Mouse (Mus musculus): ENCODE measurements around the gene Slc17a1. TPM values are rescaled to one million over a fixed set of nuclear protein-coding genes. Genes with fewer than 3 reads are reported as not detected.

Gene Slc17a1
- polyA plus RNA-seq, 1 experiment = not detected

DNA sequence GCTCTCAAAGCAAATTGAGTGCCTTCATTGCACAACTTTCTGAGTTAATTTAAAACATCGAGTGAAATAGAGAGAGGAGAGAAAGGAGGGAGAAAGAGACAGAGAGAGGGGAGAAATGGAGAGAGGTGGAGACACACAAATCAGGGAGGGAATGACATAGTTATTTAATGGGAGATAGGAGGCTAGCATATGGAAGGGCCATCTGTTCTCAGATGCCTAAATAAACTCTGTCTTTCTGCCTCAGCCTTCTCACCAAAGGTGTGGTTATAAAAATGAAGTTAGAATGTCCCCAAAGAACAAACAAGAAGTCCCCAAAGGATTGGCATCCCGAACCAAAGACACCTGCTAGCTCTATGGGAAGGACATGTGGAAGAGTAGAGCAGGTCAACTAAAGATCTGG is 18.3 kb upstream of the Slc17a1 start:
- WGBS = 84% methylated on average over 2 of the region's 2 CpGs
- H3K4me3 ChIP-seq (ENCODE audit: insufficient read depth, low read depth, low read length) = no peak overlapping the region
- H3K27ac ChIP-seq (ENCODE audit: insufficient read depth, low read depth, low read length) = no peak overlapping the region
- H3K4me1 ChIP-seq (ENCODE audit: control insufficient read depth, insufficient read depth, low read length) = 0 out of 2 replicates have a peak, but pooled peaks cover under 1% of the 10 kb centered on the region
- TF ChIP-seq CTCF (IDR thresholded peaks at IDR 0.05; ENCODE audit: insufficient read depth, low read depth, low read length) (no peak), POLR2A (IDR thresholded peaks at IDR 0.05; ENCODE audit: insufficient read depth, low read depth, low read length) (no peak)

DNA sequence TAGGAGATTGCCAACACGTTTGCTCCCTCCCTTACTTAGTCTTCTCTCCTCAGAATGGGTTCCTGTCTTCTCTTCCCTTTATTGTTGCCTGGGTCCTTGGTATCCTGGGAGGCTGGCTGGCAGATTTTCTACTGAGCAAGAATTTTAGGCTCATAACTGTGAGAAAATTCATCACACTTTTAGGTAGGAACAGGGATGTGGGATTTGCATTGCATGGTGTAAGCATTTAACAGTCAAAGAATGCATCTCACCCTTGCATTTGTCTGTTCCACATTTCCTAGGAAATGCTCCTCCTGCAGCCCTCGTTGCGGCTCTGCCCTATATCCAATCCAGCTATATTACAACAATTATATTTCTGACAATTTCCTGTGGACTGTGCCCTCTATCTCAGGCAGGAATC is 11.1 kb upstream of the Slc17a1 start:
- H3K4me1 ChIP-seq (ENCODE audit: control insufficient read depth, insufficient read depth, low read length) = no peaks in the 10 kb centered on the region
- TF ChIP-seq POLR2A (IDR thresholded peaks at IDR 0.05; ENCODE audit: insufficient read depth, low read depth, low read length) (no peak), CTCF (IDR thresholded peaks at IDR 0.05; ENCODE audit: insufficient read depth, low read depth, low read length) (no peak)
- 75% methylated on average over 3 of the region's 3 CpGs for WGBS

DNA sequence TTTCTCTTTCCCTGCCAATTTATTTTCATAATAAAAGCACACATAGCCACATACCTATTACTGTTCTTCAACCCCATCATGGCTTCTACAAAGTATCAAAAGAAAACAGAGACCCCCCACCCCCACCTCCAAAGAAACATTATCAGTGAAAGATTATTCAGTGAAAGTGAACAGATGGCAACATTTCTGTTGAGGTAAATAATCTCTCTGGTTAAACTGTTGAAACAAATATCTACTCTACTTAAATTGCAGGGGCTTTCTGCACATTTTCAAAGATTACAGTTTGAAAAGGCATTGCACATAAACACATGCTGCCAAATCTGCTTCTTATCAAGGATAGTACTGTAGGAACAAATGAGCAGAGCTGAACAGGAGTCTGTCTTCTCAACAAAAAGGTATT is 5.7 kb upstream of the Slc17a1 start:
- no peak overlapping the region for H3K27ac ChIP-seq (ENCODE audit: insufficient read depth, low read depth, low read length)
- H3K4me1 ChIP-seq (ENCODE audit: control insufficient read depth, insufficient read depth, low read length) = no peaks in the 10 kb centered on the region
- TF ChIP-seq POLR2A (IDR thresholded peaks at IDR 0.05; ENCODE audit: insufficient read depth, low read depth, low read length) = no peak
- no peak for TF ChIP-seq CTCF (IDR thresholded peaks at IDR 0.05; ENCODE audit: insufficient read depth, low read depth, low read length)
- no peak overlapping the region for H3K4me3 ChIP-seq (ENCODE audit: insufficient read depth, low read depth, low read length)

More for the DNA sequence above, 11.1 kb upstream of the Slc17a1 start:
- Histone ChIP-seq H3K4me3 (ENCODE audit: insufficient read depth, low read depth, low read length) (no peak overlapping the region), H3K27ac (ENCODE audit: insufficient read depth, low read depth, low read length) (no peak overlapping the region)

DNA sequence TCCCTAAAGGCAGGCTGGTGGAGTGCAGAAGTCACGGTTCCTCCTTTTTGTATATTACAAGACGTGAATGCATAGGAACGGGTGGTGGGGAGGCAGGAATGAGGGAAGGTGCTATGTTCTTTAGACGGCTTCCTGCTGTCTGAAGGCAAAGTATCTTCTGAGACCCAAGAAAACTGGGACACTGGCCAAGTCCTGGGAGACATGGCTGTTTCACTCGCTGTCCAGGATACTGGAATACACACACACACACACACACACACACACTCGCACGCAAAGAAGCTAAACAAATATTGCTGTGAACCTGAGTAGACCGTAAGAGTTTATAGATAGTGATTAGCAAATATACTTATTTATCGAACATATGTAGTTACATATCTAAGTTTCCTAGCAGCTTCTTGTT is 2.8 kb upstream of the Slc17a1 start:
- H3K4me1 ChIP-seq (ENCODE audit: control insufficient read depth, insufficient read depth, low read length) = no peaks in the 10 kb centered on the region
- H3K27ac ChIP-seq (ENCODE audit: insufficient read depth, low read depth, low read length) = no peak overlapping the region
- TF ChIP-seq CTCF (IDR thresholded peaks at IDR 0.05; ENCODE audit: insufficient read depth, low read depth, low read length) (no peak), POLR2A (IDR thresholded peaks at IDR 0.05; ENCODE audit: insufficient read depth, low read depth, low read length) (no peak)
- 88% methylated on average over 9 of the region's 9 CpGs for WGBS
- H3K4me3 ChIP-seq (ENCODE audit: insufficient read depth, low read depth, low read length) = no peak overlapping the region

DNA sequence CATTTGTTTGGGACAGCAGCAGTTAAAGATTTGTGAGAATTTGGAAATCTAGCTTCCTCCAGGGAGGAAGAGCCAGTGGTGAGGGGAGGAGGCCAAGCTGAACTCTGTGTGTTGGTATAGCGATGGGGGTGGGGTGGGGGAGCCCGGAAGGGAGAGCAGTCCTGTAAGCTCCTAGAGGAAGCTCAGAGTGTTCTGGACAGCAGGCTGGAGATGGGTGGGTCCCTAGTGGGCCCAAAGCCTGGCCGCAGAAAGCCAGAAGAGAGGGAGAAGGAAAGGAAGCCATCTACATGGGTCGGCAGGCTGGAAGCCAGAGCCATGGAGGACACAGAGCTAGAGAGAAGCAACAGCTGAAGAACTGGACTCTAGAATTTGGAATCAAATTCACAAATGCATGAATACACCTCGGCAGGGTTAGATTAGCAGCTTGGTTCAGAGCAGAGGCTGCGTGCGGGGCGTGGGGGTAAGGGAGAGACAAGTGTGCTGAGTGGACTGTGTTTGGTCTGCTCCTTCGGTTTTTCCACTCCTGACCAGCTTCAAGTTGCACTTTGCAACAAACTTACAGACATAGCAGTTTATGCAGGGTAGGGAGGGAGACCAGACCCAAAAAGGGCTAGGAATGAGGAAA is 1.4 kb upstream of the Slc17a1 start:
- Histone ChIP-seq H3K27ac (ENCODE audit: insufficient read depth, low read depth, low read length) (no peak overlapping the region), H3K4me3 (ENCODE audit: insufficient read depth, low read depth, low read length) (no peak overlapping the region), H3K4me1 (ENCODE audit: control insufficient read depth, insufficient read depth, low read length) (no peaks in the 10 kb centered on the region)
- TF ChIP-seq POLR2A (IDR thresholded peaks at IDR 0.05; ENCODE audit: insufficient read depth, low read depth, low read length) (no peak), CTCF (IDR thresholded peaks at IDR 0.05; ENCODE audit: insufficient read depth, low read depth, low read length) (no peak)
- 82% methylated on average over 9 of the region's 9 CpGs for WGBS

DNA sequence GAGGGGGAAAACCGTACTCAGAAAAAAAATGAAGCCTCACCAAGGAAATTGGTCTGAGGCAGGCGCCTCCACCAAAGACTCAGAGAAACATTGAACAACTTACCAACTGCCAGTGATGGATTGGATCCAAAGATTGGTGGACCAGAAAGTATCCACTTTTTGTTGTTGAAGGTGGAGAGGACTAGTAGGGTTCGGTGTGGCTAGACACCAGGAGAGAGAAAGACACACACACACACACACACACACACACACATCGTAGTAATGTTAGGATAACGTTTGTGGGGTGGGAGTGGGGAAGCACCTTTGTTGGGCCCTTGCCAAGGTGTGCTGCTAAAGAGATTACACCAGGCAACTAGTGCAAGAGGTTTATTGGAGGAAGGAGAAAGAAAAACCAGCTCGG is 550 bp upstream of the Slc17a1 start:
- WGBS = 84% methylated on average over 6 of the region's 6 CpGs
- no peaks in the 10 kb centered on the region for H3K4me1 ChIP-seq (ENCODE audit: control insufficient read depth, insufficient read depth, low read length)
- no peak overlapping the region for H3K4me3 ChIP-seq (ENCODE audit: insufficient read depth, low read depth, low read length)
- TF ChIP-seq CTCF (IDR thresholded peaks at IDR 0.05; ENCODE audit: insufficient read depth, low read depth, low read length) (no peak), POLR2A (IDR thresholded peaks at IDR 0.05; ENCODE audit: insufficient read depth, low read depth, low read length) (no peak)
- no peak overlapping the region for H3K27ac ChIP-seq (ENCODE audit: insufficient read depth, low read depth, low read length)

DNA sequence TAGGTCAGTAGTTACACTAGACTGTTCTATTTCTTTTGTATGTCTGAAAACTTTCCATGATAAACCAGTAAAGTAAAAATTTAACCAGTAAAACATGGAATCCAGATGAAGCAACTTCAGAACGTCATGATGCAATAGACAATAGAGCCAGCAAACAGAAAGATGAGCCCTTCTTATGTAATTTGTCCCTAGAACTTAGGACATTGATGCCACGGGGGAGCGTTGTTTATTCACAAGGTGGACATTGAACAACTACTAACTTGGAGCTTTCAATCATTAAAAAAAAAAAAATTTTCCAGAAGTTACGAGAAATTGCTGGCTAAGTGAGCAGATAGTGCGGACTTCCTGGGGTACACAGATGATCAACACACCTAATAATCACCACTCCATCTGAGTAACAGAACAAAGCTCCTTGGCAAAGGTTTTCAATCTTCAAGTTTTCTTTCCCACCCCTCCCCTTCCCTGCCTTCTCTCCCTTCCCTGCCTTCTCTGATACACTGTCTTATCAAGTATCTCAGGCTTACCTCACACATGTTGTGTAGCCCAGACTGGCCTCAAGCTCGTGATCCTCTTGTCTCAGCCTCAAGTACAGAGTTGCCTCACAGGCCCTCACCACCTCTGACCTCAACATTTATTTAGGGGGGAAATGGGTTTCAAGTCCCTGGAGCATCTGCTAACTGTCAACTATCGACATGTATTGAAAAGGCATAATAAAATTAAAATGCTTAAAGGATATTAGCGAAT is 1.4 kb downstream of the Slc17a1 start:
- no peak for TF ChIP-seq CTCF (IDR thresholded peaks at IDR 0.05; ENCODE audit: insufficient read depth, low read depth, low read length)
- TF ChIP-seq POLR2A (IDR thresholded peaks at IDR 0.05; ENCODE audit: insufficient read depth, low read depth, low read length) = no peak
- Histone ChIP-seq H3K4me1 (ENCODE audit: control insufficient read depth, insufficient read depth, low read length) (no peaks in the 10 kb centered on the region), H3K4me3 (ENCODE audit: insufficient read depth, low read depth, low read length) (no peak overlapping the region), H3K27ac (ENCODE audit: insufficient read depth, low read depth, low read length) (no peak overlapping the region)
- 93% methylated on average over 8 of the region's 8 CpGs for WGBS

DNA sequence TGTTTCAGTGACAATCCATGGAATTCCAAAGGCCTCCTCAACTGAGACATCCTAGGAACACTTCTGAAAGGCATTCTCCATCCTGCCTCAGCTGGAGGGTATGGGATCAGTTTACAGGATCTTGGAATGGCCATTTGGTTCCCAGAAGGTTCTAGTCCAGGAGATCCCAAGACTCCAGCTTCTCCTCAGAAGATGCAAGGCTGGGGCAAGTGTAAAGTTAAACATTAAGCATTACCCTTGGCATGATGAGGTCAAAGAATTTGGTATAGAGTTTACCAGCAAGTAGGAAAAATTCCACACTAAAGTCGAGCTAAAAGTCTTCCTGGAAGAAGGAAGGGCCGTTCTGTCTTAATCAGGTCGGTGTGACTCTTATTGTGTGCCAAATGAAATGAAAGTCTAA is 2.4 kb downstream of the Slc17a1 start:
- 88% methylated on average over 3 of the region's 3 CpGs for WGBS
- TF ChIP-seq CTCF (IDR thresholded peaks at IDR 0.05; ENCODE audit: insufficient read depth, low read depth, low read length) = no peak
- TF ChIP-seq POLR2A (IDR thresholded peaks at IDR 0.05; ENCODE audit: insufficient read depth, low read depth, low read length) = no peak
- no peak overlapping the region for H3K4me3 ChIP-seq (ENCODE audit: insufficient read depth, low read depth, low read length)

DNA sequence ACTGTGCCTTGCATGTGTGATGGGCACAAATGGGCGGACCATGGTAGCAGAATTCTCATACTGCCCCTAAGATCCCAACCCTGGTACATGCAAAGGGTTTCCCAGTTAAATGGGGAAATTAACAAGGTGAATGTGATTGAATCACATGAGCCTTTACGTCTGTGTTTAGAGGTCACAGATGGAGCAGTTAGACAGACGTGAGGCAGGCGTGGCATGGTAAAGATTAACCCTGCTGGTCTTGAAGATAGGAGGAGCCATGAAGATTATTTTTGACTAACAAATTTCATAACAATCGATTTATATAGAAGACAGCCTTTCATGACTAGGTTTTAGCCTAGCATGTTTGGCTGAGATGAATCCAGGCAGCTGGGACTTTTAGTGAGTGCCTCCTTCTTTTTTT is 5.6 kb downstream of the Slc17a1 start:
- TF ChIP-seq POLR2A (IDR thresholded peaks at IDR 0.05; ENCODE audit: insufficient read depth, low read depth, low read length) = no peak
- H3K4me1 ChIP-seq (ENCODE audit: control insufficient read depth, insufficient read depth, low read length) = no peaks in the 10 kb centered on the region
- no peak overlapping the region for H3K4me3 ChIP-seq (ENCODE audit: insufficient read depth, low read depth, low read length)
- no peak overlapping the region for H3K27ac ChIP-seq (ENCODE audit: insufficient read depth, low read depth, low read length)
- 92% methylated on average over 5 of the region's 5 CpGs for WGBS

More for the DNA sequence above, 2.4 kb downstream of the Slc17a1 start:
- no peak overlapping the region for H3K27ac ChIP-seq (ENCODE audit: insufficient read depth, low read depth, low read length)
- H3K4me1 ChIP-seq (ENCODE audit: control insufficient read depth, insufficient read depth, low read length) = no peaks in the 10 kb centered on the region

All from olfactory bulb, adult 2 months (tissue).